Mouse (Mus musculus) thymus, adult 2 months (tissue): ENCODE results near the gene Lrrc74b.

Experiments
- CTCF ChIP-seq: fragments of 200-500 bp; IDR thresholded peaks from 2 replicates; pipeline ENCODE4 v1.5.1; 2012; ENCODE audit warnings: mild to moderate bottlenecking, control low read depth, low read length, moderate library complexity, borderline replicate concordance; ENCODE audit not compliant: control insufficient read depth, poor library complexity, insufficient read depth; ENCODE audit errors: extremely low read depth
- POLR2A ChIP-seq: fragments of 200-500 bp; IDR thresholded peaks from 2 replicates; pipeline ENCODE4 v1.6.1; 2012; ENCODE audit warnings: mild to moderate bottlenecking, low read length, control low read depth, moderate library complexity; ENCODE audit not compliant: control insufficient read depth, poor library complexity, insufficient read depth; ENCODE audit errors: extremely low read depth

DNA sequence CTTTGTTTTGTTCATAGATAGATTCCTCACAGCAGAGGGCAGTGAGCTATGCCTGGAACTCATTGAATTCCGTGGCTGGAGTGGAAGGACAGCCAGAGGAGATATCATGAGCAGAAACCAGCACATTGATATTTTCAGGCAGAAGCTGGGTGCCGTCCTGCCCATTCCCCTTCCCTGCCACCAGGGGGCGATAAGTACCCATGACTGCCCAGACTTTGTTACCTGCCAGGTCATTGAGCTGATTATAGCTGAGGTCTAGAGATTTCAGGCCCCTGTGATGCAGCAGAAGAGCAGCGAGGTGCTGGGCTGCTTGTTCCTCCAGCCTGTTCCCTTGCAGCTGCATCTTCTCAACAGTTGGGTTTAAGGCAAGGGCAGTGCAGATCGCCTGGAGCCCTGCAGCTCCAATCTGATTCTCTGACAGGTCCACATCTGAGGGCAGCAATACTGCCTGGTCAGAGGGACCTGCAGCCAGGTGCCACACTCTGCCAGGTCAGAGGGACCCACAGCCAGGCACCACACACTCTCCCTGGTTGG, 3.0 kb downstream of the Lrrc74b start:
- peak; percentile 87; the same call in 1 of the 2 replicates for TF ChIP-seq CTCF
- no peak for TF ChIP-seq POLR2A
